Mouse (Mus musculus): ENCODE measurements around the gene Cdt1. TPM values are rescaled to one million over a fixed set of nuclear protein-coding genes. Genes with fewer than 3 reads are reported as not detected.
A peak's percentile ranks its signal among the peaks of the same experiment; 100 is the strongest.

Cdt1 gene
- polyA plus RNA-seq, 1 experiment from 2014 or later = 46.4 TPM

- DNase-seq (ENCODE audit: low spot score) (no peak), ATAC-seq (ENCODE audit: insufficient number of reproducible peaks, low FRiP score, low TSS enrichment, low read depth) (no peak)
- Histone ChIP-seq H3K4me2 (ENCODE audit: low read depth, severe bottlenecking) (no peak overlapping the region), H3K4me1 (ENCODE audit: control insufficient read depth, insufficient read depth, low read length) (peaks cover 29% of the 10 kb centered on the region), H3K4me3 (ENCODE audit: low read depth, low read length) (no peak overlapping the region), H3K27ac (replicated peaks; ENCODE audit: low read depth, low read length) (no peak overlapping the region), H3K9me3 (ENCODE audit: control insufficient read depth, low read length) (no peaks in the 10 kb centered on the region), H3K36me3 (ENCODE audit: control insufficient read depth, insufficient read depth, low read length) (no peaks in the 10 kb centered on the region), H3K27me3 (ENCODE audit: control insufficient read depth, insufficient read depth, low read length) (no peaks in the 10 kb centered on the region), H3K9ac (ENCODE audit: low read length) (no peak overlapping the region)
- WGBS = 38% methylated on average over 13 of the region's 15 CpGs
Observed at GRCm38 (mm10) chr8:122580926-122581325, 13.1 kb downstream of the Cdt1 start.

GRCm38 (mm10) chr8:122584981-122585380 lies 17.2 kb downstream of the Cdt1 start:
- no peak overlapping the region for H3K27ac ChIP-seq (replicated peaks; ENCODE audit: low read depth, low read length)
- no peak overlapping the region for H3K4me3 ChIP-seq (ENCODE audit: low read depth, low read length)
- no peaks in the 10 kb centered on the region for H3K9me3 ChIP-seq (ENCODE audit: control insufficient read depth, low read length)
- no peak overlapping the region for H3K4me2 ChIP-seq (ENCODE audit: low read depth, severe bottlenecking)
- DNase-seq (ENCODE audit: low spot score) (no peak), ATAC-seq (ENCODE audit: insufficient number of reproducible peaks, low FRiP score, low TSS enrichment, low read depth) (no peak)
- 89% methylated on average over 9 of the region's 9 CpGs for WGBS
- H3K36me3 ChIP-seq (ENCODE audit: control insufficient read depth, insufficient read depth, low read length) = no peaks in the 10 kb centered on the region
- no peak overlapping the region for H3K9ac ChIP-seq (ENCODE audit: low read length)
- peaks cover 9% of the 10 kb centered on the region; the same call in 1 of the 2 replicates for H3K4me1 ChIP-seq (ENCODE audit: control insufficient read depth, insufficient read depth, low read length)
- H3K27me3 ChIP-seq (ENCODE audit: control insufficient read depth, insufficient read depth, low read length) = no peaks in the 10 kb centered on the region

GRCm38 (mm10) chr8:122585411-122585891 lies 17.6 kb downstream of the Cdt1 start:
- no peak overlapping the region for H3K9ac ChIP-seq (ENCODE audit: low read length)
- H3K27ac ChIP-seq (replicated peaks; ENCODE audit: low read depth, low read length) = 0 out of 2 replicates have a peak overlapping the region, but pooled peaks have one; percentile 8
- ATAC-seq (ENCODE audit: insufficient number of reproducible peaks, low FRiP score, low TSS enrichment, low read depth) = no peak
- WGBS = 62% methylated on average over 14 of the region's 14 CpGs
- no peak overlapping the region for H3K4me2 ChIP-seq (ENCODE audit: low read depth, severe bottlenecking)
- no peaks in the 10 kb centered on the region for H3K36me3 ChIP-seq (ENCODE audit: control insufficient read depth, insufficient read depth, low read length)
- no peak overlapping the region for H3K4me3 ChIP-seq (ENCODE audit: low read depth, low read length)
- H3K27me3 ChIP-seq (ENCODE audit: control insufficient read depth, insufficient read depth, low read length) = no peaks in the 10 kb centered on the region
- H3K4me1 ChIP-seq (ENCODE audit: control insufficient read depth, insufficient read depth, low read length) = peaks cover 9% of the 10 kb centered on the region; the same call in 1 of the 2 replicates
- H3K9me3 ChIP-seq (ENCODE audit: control insufficient read depth, low read length) = no peaks in the 10 kb centered on the region
- DNase-seq (ENCODE audit: low spot score) = no peak

GRCm38 (mm10) chr8:122586171-122586570 lies 18.4 kb downstream of the Cdt1 start:
- DNase-seq (ENCODE audit: low spot score) (no peak), ATAC-seq (ENCODE audit: insufficient number of reproducible peaks, low FRiP score, low TSS enrichment, low read depth) (no peak)
- Histone ChIP-seq H3K27ac (replicated peaks; ENCODE audit: low read depth, low read length) (no peak overlapping the region), H3K9me3 (ENCODE audit: control insufficient read depth, low read length) (no peaks in the 10 kb centered on the region), H3K4me3 (ENCODE audit: low read depth, low read length) (no peak overlapping the region), H3K36me3 (ENCODE audit: control insufficient read depth, insufficient read depth, low read length) (no peaks in the 10 kb centered on the region), H3K9ac (ENCODE audit: low read length) (no peak overlapping the region), H3K4me2 (ENCODE audit: low read depth, severe bottlenecking) (no peak overlapping the region), H3K4me1 (ENCODE audit: control insufficient read depth, insufficient read depth, low read length) (peaks cover 9% of the 10 kb centered on the region; the same call in 1 of the 2 replicates), H3K27me3 (ENCODE audit: control insufficient read depth, insufficient read depth, low read length) (no peaks in the 10 kb centered on the region)
- 41% methylated on average over 7 of the region's 7 CpGs for WGBS

- Histone ChIP-seq H3K27ac (replicated peaks; ENCODE audit: low read depth, low read length) (no peak overlapping the region), H3K4me2 (ENCODE audit: low read depth, severe bottlenecking) (no peak overlapping the region), H3K4me3 (ENCODE audit: low read depth, low read length) (no peak overlapping the region), H3K27me3 (ENCODE audit: control insufficient read depth, insufficient read depth, low read length) (no peaks in the 10 kb centered on the region), H3K9me3 (ENCODE audit: control insufficient read depth, low read length) (no peaks in the 10 kb centered on the region), H3K9ac (ENCODE audit: low read length) (no peak overlapping the region), H3K36me3 (ENCODE audit: control insufficient read depth, insufficient read depth, low read length) (no peaks in the 10 kb centered on the region), H3K4me1 (ENCODE audit: control insufficient read depth, insufficient read depth, low read length) (peaks cover 9% of the 10 kb centered on the region; the same call in 1 of the 2 replicates)
- ATAC-seq (ENCODE audit: insufficient number of reproducible peaks, low FRiP score, low TSS enrichment, low read depth) (no peak), DNase-seq (ENCODE audit: low spot score) (no peak)
- 83% methylated on average over 10 of the region's 10 CpGs for WGBS
Observed at GRCm38 (mm10) chr8:122586749-122587148, 18.9 kb downstream of the Cdt1 start.

GRCm38 (mm10) chr8:122593240-122593639 lies 25.4 kb downstream of the Cdt1 start:
- 56% methylated on average over 12 of the region's 12 CpGs for whole genome bisulfite sequencing
- Histone ChIP-seq H3K9me3 (ENCODE audit: control insufficient read depth, low read length) (no peaks in the 10 kb centered on the region), H3K27me3 (ENCODE audit: control insufficient read depth, insufficient read depth, low read length) (no peaks in the 10 kb centered on the region), H3K4me3 (ENCODE audit: low read depth, low read length) (no peak overlapping the region), H3K4me1 (ENCODE audit: control insufficient read depth, insufficient read depth, low read length) (0 out of 2 replicates have a peak, but pooled peaks cover 2% of the 10 kb centered on the region), H3K4me2 (ENCODE audit: low read depth, severe bottlenecking) (no peak overlapping the region), H3K27ac (replicated peaks; ENCODE audit: low read depth, low read length) (no peak overlapping the region), H3K36me3 (ENCODE audit: control insufficient read depth, insufficient read depth, low read length) (no peaks in the 10 kb centered on the region; the same call in 1 of the 2 replicates), H3K9ac (ENCODE audit: low read length) (no peak overlapping the region)
- ATAC-seq (ENCODE audit: insufficient number of reproducible peaks, low FRiP score, low TSS enrichment, low read depth) = no peak
- no peak for DNase-seq (ENCODE audit: low spot score)

GRCm38 (mm10) chr8:122593783-122594507 lies 26.1 kb downstream of the Cdt1 start:
- no peaks in the 10 kb centered on the region for H3K27me3 ChIP-seq (ENCODE audit: control insufficient read depth, insufficient read depth, low read length)
- H3K4me3 ChIP-seq (ENCODE audit: low read depth, low read length) = no peak overlapping the region
- H3K4me2 ChIP-seq (ENCODE audit: low read depth, severe bottlenecking) = no peak overlapping the region
- H3K4me1 ChIP-seq (ENCODE audit: control insufficient read depth, insufficient read depth, low read length) = 0 out of 2 replicates have a peak, but pooled peaks cover 2% of the 10 kb centered on the region
- H3K9me3 ChIP-seq (ENCODE audit: control insufficient read depth, low read length) = no peaks in the 10 kb centered on the region
- DNase-seq (ENCODE audit: low spot score) = no peak
- H3K9ac ChIP-seq (ENCODE audit: low read length) = no peak overlapping the region
- H3K36me3 ChIP-seq (ENCODE audit: control insufficient read depth, insufficient read depth, low read length) = no peaks in the 10 kb centered on the region; the same call in 1 of the 2 replicates
- ATAC-seq (ENCODE audit: insufficient number of reproducible peaks, low FRiP score, low TSS enrichment, low read depth) = no peak
- WGBS = 74% methylated on average over 19 of the region's 19 CpGs
- H3K27ac ChIP-seq (replicated peaks; ENCODE audit: low read depth, low read length) = no peak overlapping the region

- H3K4me1 ChIP-seq (ENCODE audit: control insufficient read depth, insufficient read depth, low read length) = 0 out of 2 replicates have a peak, but pooled peaks cover 2% of the 10 kb centered on the region
- no peak overlapping the region for H3K4me2 ChIP-seq (ENCODE audit: low read depth, severe bottlenecking)
- no peaks in the 10 kb centered on the region; the same call in 1 of the 2 replicates for H3K36me3 ChIP-seq (ENCODE audit: control insufficient read depth, insufficient read depth, low read length)
- H3K27me3 ChIP-seq (ENCODE audit: control insufficient read depth, insufficient read depth, low read length) = no peaks in the 10 kb centered on the region
- no peaks in the 10 kb centered on the region for H3K9me3 ChIP-seq (ENCODE audit: control insufficient read depth, low read length)
- H3K27ac ChIP-seq (replicated peaks; ENCODE audit: low read depth, low read length) = no peak overlapping the region
- DNase-seq (ENCODE audit: low spot score) (no peak), ATAC-seq (ENCODE audit: insufficient number of reproducible peaks, low FRiP score, low TSS enrichment, low read depth) (no peak)
- H3K9ac ChIP-seq (ENCODE audit: low read length) = no peak overlapping the region
- WGBS = 62% methylated on average over 4 of the region's 4 CpGs
- no peak overlapping the region for H3K4me3 ChIP-seq (ENCODE audit: low read depth, low read length)
Observed at GRCm38 (mm10) chr8:122596031-122596430, 28.2 kb downstream of the Cdt1 start.
